Mouse (Mus musculus) heart, embryonic 12.5 days (tissue): ENCODE results near the gene Recql5. TPM values are rescaled to one million over a fixed set of nuclear protein-coding genes. Genes with fewer than 3 reads are reported as not detected.

Experiments
- ATAC-seq: fragments of 200-750 bp; cut with Nextera tagmentation; 2 replicates; pipeline ENCODE4 v1.8.0; 2017; ENCODE audit warnings: moderate TSS enrichment, moderate library complexity; ENCODE audit not compliant: insufficient number of reproducible peaks, low FRiP score
- H3K27ac ChIP-seq: fragments of 300-500 bp; sonication (generic); 2 replicates; pipeline ENCODE4 v1.5.1; 2016; ENCODE audit warnings: mild to moderate bottlenecking, moderate library complexity; ENCODE audit not compliant: poor library complexity, severe bottlenecking
- H3K27me3 ChIP-seq: fragments of 300-500 bp; sonication (generic); replicated peaks from 2 replicates; pipeline ENCODE4 v1.6.1; 2016; ENCODE audit warnings: mild to moderate bottlenecking, moderate library complexity
- H3K36me3 ChIP-seq: fragments of 300-500 bp; sonication (generic); 2 replicates; pipeline ENCODE4 v1.6.1; 2016; ENCODE audit warnings: mild to moderate bottlenecking, moderate library complexity
- H3K4me1 ChIP-seq: fragments of 300-500 bp; sonication (generic); replicated peaks from 2 replicates; pipeline ENCODE4 v1.6.1; 2016; ENCODE audit warnings: mild to moderate bottlenecking
- H3K4me2 ChIP-seq: fragments of 300-500 bp; sonication (generic); 2 replicates; pipeline ENCODE4 v1.6.1; 2016; ENCODE audit warnings: mild to moderate bottlenecking, moderate library complexity
- H3K4me3 ChIP-seq: fragments of 300-500 bp; sonication (generic); 2 replicates; pipeline ENCODE4 v1.5.1; 2016; ENCODE audit warnings: mild to moderate bottlenecking
- H3K9ac ChIP-seq: fragments of 300-500 bp; sonication (generic); 2 replicates; pipeline ENCODE4 v1.6.1; 2016; ENCODE audit warnings: mild to moderate bottlenecking, moderate library complexity
- H3K9me3 ChIP-seq: fragments of 300-500 bp; sonication (generic); replicated peaks from 2 replicates; pipeline ENCODE4 v1.6.1; 2016; ENCODE audit warnings: mild to moderate bottlenecking, moderate library complexity
- WGBS: fragments of 180-500 bp; shearing (Covaris S2); methylation state at CpG from one replicate; pipeline ENCODE4 v1.1.7; 2016; 5-methylcytosine and 5-hydroxymethylcytosine counted together
- polyA plus RNA-seq: library from polyadenylated mRNA; unstranded; fragments of >200 nt; fragmentation: Nextera tagmentation; extraction: Ambion mirVana; gene quantifications from 2 replicates; pipeline ENCODE4 v1.2.1, GENCODE M21; 2016

Recql5 gene
- polyA plus RNA-seq, 1 experiment from 2014 or later: 13.8 TPM

GRCm38 (mm10) chr11:115962651-115963412 is 29.6 kb upstream of the Recql5 start:
- H3K9me3 ChIP-seq: peaks cover 7% of the 10 kb centered on the region; the same call in 1 of the 2 replicates
- peaks cover 6% of the 10 kb centered on the region; the same call in 1 of the 2 replicates for H3K4me1 ChIP-seq
- H3K4me2 ChIP-seq: no peak overlapping the region
- WGBS: 90% methylated on average over 9 of the region's 9 CpGs
- H3K4me3 ChIP-seq: no peak overlapping the region
- no peak overlapping the region for H3K27ac ChIP-seq
- no peak for ATAC-seq
- H3K9ac ChIP-seq: no peak overlapping the region
- no peaks in the 10 kb centered on the region for H3K27me3 ChIP-seq
- peaks cover 87% of the 10 kb centered on the region for H3K36me3 ChIP-seq

DNA sequence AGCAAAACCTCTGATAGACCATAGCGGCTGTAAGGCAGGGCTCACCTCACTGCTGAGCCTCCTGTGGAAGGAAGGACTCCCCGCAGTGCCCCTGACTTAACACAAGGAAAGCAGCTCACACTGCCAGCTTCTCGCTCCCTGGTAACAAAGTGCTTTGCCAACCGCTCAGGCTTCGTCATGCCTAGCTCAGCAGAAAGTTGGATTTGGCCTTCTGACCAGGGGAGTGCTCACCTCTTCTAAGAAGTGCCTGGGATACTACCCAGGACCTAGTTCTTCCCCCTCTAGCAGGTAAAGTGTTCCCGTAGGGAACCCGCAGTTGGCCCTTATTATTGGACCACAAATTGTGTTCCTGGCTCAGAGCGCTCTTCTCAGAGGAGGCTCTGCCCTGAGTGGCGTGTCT is 25.7 kb upstream of the Recql5 start:
- Histone ChIP-seq H3K9me3 (no peaks in the 10 kb centered on the region), H3K9ac (no peak overlapping the region), H3K4me2 (no peak overlapping the region), H3K4me3 (no peak overlapping the region), H3K27me3 (no peaks in the 10 kb centered on the region), H3K27ac (no peak overlapping the region), H3K36me3 (peaks cover 81% of the 10 kb centered on the region), H3K4me1 (peaks cover 20% of the 10 kb centered on the region)
- ATAC-seq: no peak
- 92% methylated on average over 9 of the region's 9 CpGs for WGBS

DNA sequence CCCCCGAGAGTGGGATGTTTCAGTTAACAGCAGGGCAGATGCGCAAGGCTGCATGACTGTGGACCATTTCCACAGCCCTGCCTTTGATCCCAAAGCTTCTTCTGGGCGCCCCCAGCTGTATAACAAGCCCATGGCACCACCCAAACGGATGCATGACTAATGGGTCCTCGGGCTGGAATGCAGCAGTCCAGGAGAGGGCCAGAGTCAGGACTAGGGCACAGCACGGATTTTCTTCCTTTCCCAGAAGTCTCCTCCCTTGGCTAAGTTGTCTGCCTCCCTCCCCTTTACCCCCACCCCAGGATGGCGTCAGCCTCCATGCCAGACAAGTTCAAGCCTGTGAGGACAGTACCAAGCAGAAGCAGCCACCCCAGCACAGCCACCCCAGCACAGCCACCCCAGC is 24.7 kb upstream of the Recql5 start:
- ATAC-seq: no peak; the same call in 1 of the 2 replicates
- Histone ChIP-seq H3K4me1 (peaks cover 18% of the 10 kb centered on the region), H3K36me3 (peaks cover 82% of the 10 kb centered on the region), H3K9me3 (no peaks in the 10 kb centered on the region), H3K27me3 (no peaks in the 10 kb centered on the region), H3K4me2 (no peak overlapping the region), H3K27ac (no peak overlapping the region), H3K4me3 (no peak overlapping the region), H3K9ac (no peak overlapping the region)
- 77% methylated on average over 7 of the region's 7 CpGs for WGBS

- Histone ChIP-seq H3K4me2 (no peak overlapping the region), H3K9me3 (no peaks in the 10 kb centered on the region), H3K9ac (no peak overlapping the region), H3K36me3 (peaks cover 82% of the 10 kb centered on the region), H3K4me3 (no peak overlapping the region), H3K4me1 (peaks cover 18% of the 10 kb centered on the region), H3K27ac (no peak overlapping the region), H3K27me3 (no peaks in the 10 kb centered on the region)
- ATAC-seq: no peak
- WGBS: 50% methylated on average over 4 of the region's 4 CpGs
Measured at GRCm38 (mm10) chr11:115956453-115956852, 23.2 kb upstream of the Recql5 start.

- peaks cover 82% of the 10 kb centered on the region for H3K36me3 ChIP-seq
- ATAC-seq: no peak
- H3K4me1 ChIP-seq: peaks cover 18% of the 10 kb centered on the region
- no peaks in the 10 kb centered on the region for H3K9me3 ChIP-seq
- no peak overlapping the region for H3K4me2 ChIP-seq
- 76% methylated on average over 10 of the region's 10 CpGs for WGBS
- H3K4me3 ChIP-seq: no peak overlapping the region
- H3K9ac ChIP-seq: no peak overlapping the region
- H3K27me3 ChIP-seq: no peaks in the 10 kb centered on the region
- no peak overlapping the region for H3K27ac ChIP-seq
Measured at GRCm38 (mm10) chr11:115955195-115955858, 22.1 kb upstream of the Recql5 start.

DNA sequence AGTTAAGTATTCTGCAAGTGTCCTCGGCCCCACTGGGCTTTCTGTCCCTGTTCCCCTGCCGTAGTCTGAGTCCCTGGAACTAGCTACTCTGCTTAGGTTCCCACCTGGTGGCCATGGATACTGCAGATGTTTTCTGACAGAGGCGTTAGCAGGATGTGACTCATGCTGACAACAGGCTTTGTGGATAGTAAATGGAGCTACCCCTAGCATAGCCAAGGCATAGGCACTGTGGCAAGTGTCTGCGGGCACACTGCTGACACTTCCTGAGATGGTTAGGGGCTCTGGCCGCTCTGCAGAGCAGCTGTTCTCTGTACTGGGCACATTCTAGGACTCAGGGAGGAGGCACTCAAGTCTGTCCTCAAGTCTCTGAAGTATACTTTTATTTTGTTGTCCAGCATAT is 21.4 kb upstream of the Recql5 start:
- no peak overlapping the region for H3K4me3 ChIP-seq
- no peak; the same call in 1 of the 2 replicates for ATAC-seq
- H3K9ac ChIP-seq: no peak overlapping the region
- H3K27ac ChIP-seq: no peak overlapping the region
- peaks cover 80% of the 10 kb centered on the region for H3K36me3 ChIP-seq
- no peaks in the 10 kb centered on the region for H3K27me3 ChIP-seq
- WGBS: 83% methylated on average over 5 of the region's 5 CpGs
- no peaks in the 10 kb centered on the region for H3K9me3 ChIP-seq
- peaks cover 18% of the 10 kb centered on the region for H3K4me1 ChIP-seq
- H3K4me2 ChIP-seq: no peak overlapping the region

- Histone ChIP-seq H3K4me2 (no peak overlapping the region), H3K9me3 (no peaks in the 10 kb centered on the region), H3K9ac (no peak overlapping the region), H3K27me3 (no peaks in the 10 kb centered on the region), H3K4me1 (peaks cover 7% of the 10 kb centered on the region; the same call in 1 of the 2 replicates), H3K36me3 (peaks cover 97% of the 10 kb centered on the region), H3K27ac (no peak overlapping the region), H3K4me3 (no peak overlapping the region)
- WGBS: 91% methylated on average over 2 of the region's 2 CpGs
- ATAC-seq: no peak
Measured at GRCm38 (mm10) chr11:115950719-115951118, 17.4 kb upstream of the Recql5 start.

GRCm38 (mm10) chr11:115948316-115948715 is 15.0 kb upstream of the Recql5 start:
- H3K36me3 ChIP-seq: peaks cover 93% of the 10 kb centered on the region
- no peak for ATAC-seq
- WGBS: 93% methylated on average over 9 of the region's 9 CpGs

DNA sequence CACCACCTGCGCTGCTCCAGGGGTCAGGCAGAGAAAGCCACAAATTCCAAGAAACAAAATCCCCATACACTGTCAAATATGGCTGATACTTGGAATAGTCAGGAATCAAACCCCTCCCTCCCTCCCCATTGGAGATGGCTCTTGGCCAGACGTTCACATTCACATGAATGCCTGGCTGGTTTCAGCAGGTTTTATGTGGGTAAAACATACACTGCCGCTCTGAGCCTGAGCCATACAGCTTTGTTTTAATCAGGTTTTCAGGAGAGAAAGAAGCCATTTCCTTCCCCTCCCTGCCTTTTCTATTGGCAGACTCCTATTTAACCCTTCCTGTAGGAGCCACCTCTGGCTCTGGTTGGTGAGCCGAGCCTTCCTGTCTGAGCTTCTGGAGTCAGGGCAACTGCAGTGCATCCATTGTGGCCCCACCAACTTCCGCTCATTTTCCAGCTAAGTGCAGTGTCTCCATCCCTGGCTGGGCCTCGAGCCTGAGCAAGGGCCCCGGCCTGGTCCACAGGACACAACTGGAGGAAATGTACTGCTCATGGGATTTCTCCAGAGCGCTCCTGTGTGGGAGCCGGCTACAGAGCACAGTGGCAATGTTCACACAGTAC is 13.0 kb upstream of the Recql5 start:
- Histone ChIP-seq H3K4me2 (no peak overlapping the region), H3K4me3 (no peak overlapping the region), H3K4me1 (no peaks in the 10 kb centered on the region), H3K36me3 (peaks cover 92% of the 10 kb centered on the region), H3K9ac (no peak overlapping the region), H3K9me3 (no peaks in the 10 kb centered on the region), H3K27me3 (no peaks in the 10 kb centered on the region), H3K27ac (no peak overlapping the region)
- WGBS: 84% methylated on average over 9 of the region's 9 CpGs
- ATAC-seq: no peak

More at GRCm38 (mm10) chr11:115948316-115948715, 15.0 kb upstream of the Recql5 start:
- no peak overlapping the region for H3K4me2 ChIP-seq
- no peaks in the 10 kb centered on the region for H3K4me1 ChIP-seq
- H3K9ac ChIP-seq: no peak overlapping the region
- H3K4me3 ChIP-seq: no peak overlapping the region
- no peaks in the 10 kb centered on the region for H3K9me3 ChIP-seq
- H3K27ac ChIP-seq: no peak overlapping the region
- H3K27me3 ChIP-seq: no peaks in the 10 kb centered on the region

DNA sequence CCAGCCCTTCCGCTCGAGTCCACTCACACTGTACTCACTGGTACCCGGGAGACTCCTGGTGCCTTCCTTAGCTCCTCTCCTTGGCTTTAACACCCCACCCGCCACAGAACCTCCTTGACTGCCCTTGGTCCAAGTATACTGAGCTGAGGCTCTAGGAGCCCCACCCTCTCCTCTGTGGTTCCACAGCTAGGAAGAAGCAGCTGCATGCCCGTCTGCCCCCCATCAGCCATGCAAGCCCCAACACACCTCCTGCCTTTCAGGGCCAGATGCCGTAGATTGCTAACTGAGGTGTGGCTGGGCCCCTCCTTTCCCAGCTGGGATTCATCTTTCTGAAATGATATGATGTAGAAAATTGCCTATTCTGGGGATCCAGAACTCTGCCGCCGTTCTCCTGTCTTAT is 12.0 kb upstream of the Recql5 start:
- Histone ChIP-seq H3K36me3 (peaks cover 93% of the 10 kb centered on the region), H3K4me3 (no peak overlapping the region), H3K27me3 (no peaks in the 10 kb centered on the region), H3K9me3 (no peaks in the 10 kb centered on the region), H3K4me1 (no peaks in the 10 kb centered on the region), H3K27ac (no peak overlapping the region), H3K4me2 (no peak overlapping the region), H3K9ac (no peak overlapping the region)
- 85% methylated on average over 8 of the region's 8 CpGs for WGBS
- ATAC-seq: no peak

DNA sequence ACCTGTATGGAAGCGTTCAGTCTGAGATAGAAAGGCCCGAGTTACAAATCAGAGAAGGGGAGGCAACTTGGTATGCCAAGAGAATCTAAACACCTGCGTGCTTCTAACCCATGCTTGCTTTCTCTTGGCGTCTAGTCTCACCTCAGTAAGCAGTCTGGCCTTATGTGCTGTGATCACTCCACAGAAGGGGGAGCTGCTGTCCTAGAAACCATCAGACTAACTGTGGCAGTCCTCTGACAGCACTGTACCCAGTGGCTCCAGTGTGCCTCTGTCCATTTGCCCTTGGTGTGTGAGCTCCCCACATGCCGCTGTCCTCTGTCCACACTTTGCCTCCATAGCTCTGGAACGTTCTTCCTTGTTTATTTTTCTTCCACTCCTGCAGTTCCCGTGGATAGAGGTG is 8.7 kb upstream of the Recql5 start:
- H3K4me1 ChIP-seq: no peaks in the 10 kb centered on the region
- WGBS: 80% methylated on average over 7 of the region's 7 CpGs
- H3K27me3 ChIP-seq: no peaks in the 10 kb centered on the region
- H3K27ac ChIP-seq: no peak overlapping the region
- no peak for ATAC-seq
- H3K9ac ChIP-seq: no peak overlapping the region
- H3K9me3 ChIP-seq: no peaks in the 10 kb centered on the region
- H3K4me3 ChIP-seq: no peak overlapping the region
- H3K36me3 ChIP-seq: peaks cover 90% of the 10 kb centered on the region
- no peak overlapping the region for H3K4me2 ChIP-seq
